Mouse (Mus musculus) cerebellum, adult 2 months (tissue): ENCODE results near the gene Ccdc163.

Experiments used
- CTCF ChIP-seq: fragments of 200-500 bp; IDR thresholded peaks from 2 replicates; pipeline ENCODE4 v1.5.1; 2011; ENCODE audit warnings: low read depth, mild to moderate bottlenecking, control low read depth, low read length, moderate library complexity, borderline replicate concordance; ENCODE audit not compliant: insufficient read depth
- POLR2A ChIP-seq: fragments of 200-500 bp; IDR thresholded peaks from 2 replicates; pipeline ENCODE4 v1.6.1; 2011; ENCODE audit warnings: low read length, control low read depth, borderline replicate concordance; ENCODE audit not compliant: insufficient read depth

DNA sequence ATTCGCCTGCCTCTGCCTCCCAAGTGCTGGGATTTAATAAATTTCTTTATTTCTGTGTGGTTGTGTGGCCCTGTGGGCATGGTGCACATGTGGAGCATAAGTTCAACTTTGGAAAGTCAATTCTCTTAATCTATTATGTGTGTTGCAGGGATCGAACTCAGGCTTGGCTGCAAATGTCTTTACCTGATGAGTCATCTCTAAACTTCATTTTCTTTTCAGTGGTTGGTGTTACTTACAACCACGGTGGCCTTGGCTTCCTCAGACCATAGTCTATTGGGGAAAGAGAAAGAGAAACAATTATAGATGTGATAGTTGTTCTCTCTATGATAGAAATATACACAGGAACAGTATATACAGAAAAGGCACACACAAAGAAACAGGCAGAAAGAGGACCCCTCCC, 32.3 kb upstream of the Ccdc163 start:
- TF ChIP-seq CTCF (no peak), POLR2A (no peak)
